Comparison of ENCODE assay signal across 8 mouse cellular contexts in the genomic region with DNA sequence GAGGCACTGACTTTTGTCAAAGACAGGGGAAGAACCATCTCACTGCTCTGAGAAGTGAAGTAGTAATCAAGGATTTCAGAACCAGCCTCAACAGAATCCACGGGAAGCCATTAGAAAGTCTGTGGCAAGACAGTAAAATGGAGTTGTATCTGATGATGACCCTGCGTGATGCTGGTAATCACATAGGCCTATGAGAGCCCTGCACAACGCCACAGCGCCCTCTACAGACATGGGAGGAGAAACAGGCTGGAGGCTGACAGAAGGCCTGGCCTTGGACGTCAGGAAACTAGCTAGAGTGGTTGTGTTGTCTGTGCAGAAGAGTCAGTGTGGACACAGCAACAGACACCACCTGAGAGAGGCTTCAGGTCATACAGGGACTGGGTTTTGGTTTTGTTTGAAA. TPM values are rescaled to one million over a fixed set of nuclear protein-coding genes. Genes with fewer than 3 reads are reported as not detected.
A peak's percentile ranks its signal among the peaks of the same experiment; 100 is the strongest.
DNase-seq lines count a peak whose midpoint lies in the region; ATAC-seq and TF ChIP-seq lines count a peak whose summit lies in the region.

No protein-coding gene starts in this region.

- 25% methylated on average over 5 of the region's 5 CpGs for WGBS in liver, embryonic 16.5 days (ENCODE audit: insufficient replicate concordance)
- 34% methylated on average over 5 of the region's 5 CpGs for WGBS in stomach, postnatal 0 days

- no peaks in the 10 kb centered on the region for H3K36me3 ChIP-seq in liver, embryonic 16.5 days (ENCODE audit: control insufficient read depth, insufficient read depth)
- H3K36me3 ChIP-seq in stomach, postnatal 0 days (ENCODE audit: control insufficient read depth, insufficient read depth, low read length) = no peaks in the 10 kb centered on the region

- H3K9ac ChIP-seq in liver, embryonic 16.5 days (ENCODE audit: low read depth, low read length) = no peak overlapping the region
- H3K9ac ChIP-seq in stomach, postnatal 0 days (ENCODE audit: low read length) = no peak overlapping the region

- TF ChIP-seq EP300 in stomach, postnatal 0 days (optimal IDR thresholded peaks at IDR 0.05) = no peak

- H3K4me1 ChIP-seq in liver, embryonic 16.5 days (ENCODE audit: control insufficient read depth, low read depth, low read length) = no peaks in the 10 kb centered on the region
- H3K4me1 ChIP-seq in stomach, postnatal 0 days (replicated peaks; ENCODE audit: control insufficient read depth, insufficient read depth) = no peaks in the 10 kb centered on the region

- TF ChIP-seq CTCF in stomach, postnatal 0 days (IDR thresholded peaks at IDR 0.05; ENCODE audit: low read depth) = peak; percentile 62

- H3K27me3 ChIP-seq in liver, embryonic 16.5 days (ENCODE audit: control insufficient read depth, insufficient read depth, low read depth, low read length) = no peaks in the 10 kb centered on the region
- H3K27me3 ChIP-seq in stomach, postnatal 0 days (ENCODE audit: control insufficient read depth, insufficient read depth, low read length) = no peaks in the 10 kb centered on the region

- H3K27ac ChIP-seq in liver, embryonic 16.5 days (ENCODE audit: low read length) = no peak overlapping the region
- H3K27ac ChIP-seq in stomach, postnatal 0 days (replicated peaks) = no peak overlapping the region

- intact Hi-C loops in left cerebral cortex, postnatal 4 days (cut with DNase I) = no loop called here

- DNase-seq in cerebellum, adult 11 months = peak; percentile 17
- peak; percentile 22 for DNase-seq in left cerebral cortex, postnatal 4 days
- DNase-seq in left cerebral cortex, adult 8-10 months (ENCODE audit: low spot score in 2 of 2) = no peak
- peak; percentile 43 for DNase-seq in c-Kit-positive CD71-positive TER-119-positive erythroid progenitor cells, embryonic 14.5 days (ENCODE audit: low spot score)
- DNase-seq in stomach, postnatal 0 days (ENCODE audit: low spot score) = peak; percentile 36
- no peak for DNase-seq in frontal cortex, postnatal 10 days (ENCODE audit: low spot score in 2 of 2)

- H3K4me3 ChIP-seq in liver, embryonic 16.5 days (ENCODE audit: low read depth, low read length) = no peak overlapping the region
- no peak overlapping the region for H3K4me3 ChIP-seq in stomach, postnatal 0 days (ENCODE audit: low read depth, low read length)

- no peak for ATAC-seq in cerebellum, adult (ENCODE audit: insufficient number of reproducible peaks, low FRiP score, low TSS enrichment)
- ATAC-seq in liver, embryonic 16.5 days (ENCODE audit: low read depth) = 0 out of 2 replicates have a peak, but pooled peaks have one; percentile 35
- no peak for ATAC-seq in stomach, postnatal 0 days (ENCODE audit: low FRiP score, low TSS enrichment)

- H3K9me3 ChIP-seq in liver, embryonic 16.5 days (replicated peaks; ENCODE audit: control insufficient read depth, low read length) = no peaks in the 10 kb centered on the region
- H3K9me3 ChIP-seq in stomach, postnatal 0 days (ENCODE audit: control insufficient read depth, low read length) = no peaks in the 10 kb centered on the region

- no peak overlapping the region for H3K4me2 ChIP-seq in liver, embryonic 16.5 days (ENCODE audit: low read depth, low read length)
- no peak overlapping the region for H3K4me2 ChIP-seq in stomach, postnatal 0 days (replicated peaks; ENCODE audit: low read depth)

RNA-seq across cellular contexts. Expression of a gene that starts 8.0 kb away (rescaled TPM):
- total RNA-seq in left cerebral cortex, postnatal 4 days (2021) = 10 to 100 TPM; 57.3 to 64.8 TPM
- total RNA-seq in left cerebral cortex, adult 8-10 months (2022) = 10 to 100 TPM; 65.2 to 76.1 (median 67.4) TPM
- 19.5 and 19.7 TPM in 2 replicates for polyA plus RNA-seq in liver, embryonic 16.5 days (2015; fragmentation: Nextera tagmentation; extraction: Ambion mirVana)
- polyA plus RNA-seq in stomach, postnatal 0 days (2015; fragmentation: Nextera tagmentation; extraction: Ambion mirVana) = 48.7 and 53.2 TPM in 2 replicates

RNA-seq across cellular contexts. Expression of a gene that starts 25.8 kb away (rescaled TPM):
- total RNA-seq in left cerebral cortex, postnatal 4 days (2021) = 10 to 100 TPM; 13.6 to 16.4 TPM
- total RNA-seq in left cerebral cortex, adult 8-10 months (2022) = 10 to 100 TPM; 48.4 to 55.6 (median 50.4) TPM
- 0.56 and 1.2 TPM in 2 replicates for polyA plus RNA-seq in liver, embryonic 16.5 days (2015; fragmentation: Nextera tagmentation; extraction: Ambion mirVana)
- 5.5 and 6.1 TPM in 2 replicates for polyA plus RNA-seq in stomach, postnatal 0 days (2015; fragmentation: Nextera tagmentation; extraction: Ambion mirVana)

RNA-seq across cellular contexts. Expression of a gene that starts 59.0 kb away (rescaled TPM):
- total RNA-seq in left cerebral cortex, postnatal 4 days (2021) = 10 to 100 TPM; 17.9 to 18.1 TPM
- 10 to 100 TPM; 47.7 to 52.2 (median 50.9) TPM for total RNA-seq in left cerebral cortex, adult 8-10 months (2022)
- polyA plus RNA-seq in liver, embryonic 16.5 days (2015; fragmentation: Nextera tagmentation; extraction: Ambion mirVana) = 28.2 and 36.4 TPM in 2 replicates
- polyA plus RNA-seq in stomach, postnatal 0 days (2015; fragmentation: Nextera tagmentation; extraction: Ambion mirVana) = 3.7 and 4.6 TPM in 2 replicates

Comparison
In these comparisons a context has a peak if more than half of its experiments do, and no peak if none do; other contexts are left out.
1. DNase-seq: peak in cerebellum, adult 11 months (single experiment), left cerebral cortex, postnatal 4 days (single experiment), c-Kit-positive CD71-positive TER-119-positive erythroid progenitor cells, embryonic 14.5 days (single experiment) and stomach, postnatal 0 days (single experiment); none in left cerebral cortex, adult 8-10 months (0 of 2) and frontal cortex, postnatal 10 days (0 of 2).